13 mouse cellular contexts compared by ENCODE assay signal in genomic region chr1:89342794-89343193, GRCm38 (mm10).
DNase-seq lines count a peak whose midpoint lies in the region; ATAC-seq and TF ChIP-seq lines count a peak whose summit lies in the region.
"Had no signal": no experiment of that assay in that cellular context is flagged by ENCODE, and none has a peak within 500 bp of the region (broad histone marks: within the 10 kb centered on the region; RNA-seq: fewer than 3 reads in every experiment).

No protein-coding gene starts in this region.

- ATAC-seq in heart, postnatal 0 days (ENCODE audit: insufficient read depth, low read depth): no peak
- ATAC-seq: forebrain, embryonic 15.5 days; hindbrain, embryonic 16.5 days had no signal

- TF ChIP-seq EP300 in heart, postnatal 0 days (IDR thresholded peaks at IDR 0.05; ENCODE audit: low read depth): no peak

- no peak overlapping the region for H3K9ac ChIP-seq in heart, postnatal 0 days (replicated peaks; ENCODE audit: low read depth, low read length)
- H3K9ac ChIP-seq in ES-E14 (ENCODE audit: insufficient read depth, low read depth, low read length, poor library complexity, severe bottlenecking): no peak overlapping the region
- H3K9ac ChIP-seq: embryonic facial prominence, embryonic 12.5 days; forebrain, embryonic 15.5 days; lung, embryonic 15.5 days had no signal

- no peaks in the 10 kb centered on the region for H3K4me1 ChIP-seq in heart, postnatal 0 days (ENCODE audit: control insufficient read depth, insufficient read depth)
- no peaks in the 10 kb centered on the region for H3K4me1 ChIP-seq in lung, adult 2 months (ENCODE audit: control insufficient read depth, insufficient read depth, low read length)
- no peaks in the 10 kb centered on the region for H3K4me1 ChIP-seq in ES-E14 (ENCODE audit: control insufficient read depth in 2 of 2, insufficient read depth in 2 of 2, low read length in 2 of 2, poor library complexity in 1 of 2)
- no peaks in the 10 kb centered on the region for H3K4me1 ChIP-seq in cortical plate, adult 2 months (ENCODE audit: control insufficient read depth, insufficient read depth, low read length)
- H3K4me1 ChIP-seq: embryonic facial prominence, embryonic 12.5 days; forebrain, embryonic 15.5 days; heart, embryonic 10.5 days; lung, embryonic 15.5 days had no signal

- H3K4me2 ChIP-seq in heart, postnatal 0 days (ENCODE audit: low read depth, low read length): no peak overlapping the region
- H3K4me2 ChIP-seq: embryonic facial prominence, embryonic 12.5 days; forebrain, embryonic 15.5 days; lung, embryonic 15.5 days had no signal

- in situ Hi-C loops in ES-E14 (cut with MboI; ENCODE audit: low sequenced_read_pairs in 2 of 2, unreplicated experiment in 2 of 2): no loop called here

- DNase-seq in heart, postnatal 0 days (ENCODE audit: low spot score): no peak
- DNase-seq in heart, adult 11 months: no peak
- DNase-seq in lung, adult 2 months: no peak
- DNase-seq in lung, adult 18-20 months: no peak
- DNase-seq in ES-E14 (ENCODE audit: low read depth, low spot score): peak; percentile 15
- no peak for DNase-seq in ovary, postnatal 14 days (ENCODE audit: low spot score)
- DNase-seq in layer of hippocampus, postnatal 36 days: no peak

- H3K4me3 ChIP-seq in heart, postnatal 0 days (ENCODE audit: low read depth, low read length): no peak overlapping the region
- no peak overlapping the region for H3K4me3 ChIP-seq in lung, adult 2 months (replicated peaks; ENCODE audit: extremely low read depth, low read depth, low read length)
- H3K4me3 ChIP-seq in ES-E14 (ENCODE audit: insufficient read depth in 1 of 2, low read depth in 1 of 2, low read length in 2 of 2, poor library complexity in 1 of 2, severe bottlenecking in 1 of 2): no peak overlapping the region
- H3K4me3 ChIP-seq in cortical plate, adult 2 months (ENCODE audit: insufficient read depth, low read length): no peak overlapping the region
- H3K4me3 ChIP-seq: embryonic facial prominence, embryonic 12.5 days; forebrain, embryonic 15.5 days; heart, embryonic 10.5 days; lung, embryonic 15.5 days had no signal

- no peaks in the 10 kb centered on the region for H3K36me3 ChIP-seq in heart, postnatal 0 days (replicated peaks; ENCODE audit: control insufficient read depth, insufficient read depth, low read length)
- no peaks in the 10 kb centered on the region for H3K36me3 ChIP-seq in ES-E14 (ENCODE audit: control insufficient read depth, insufficient read depth, low read length, poor library complexity, severe bottlenecking)
- H3K36me3 ChIP-seq: embryonic facial prominence, embryonic 12.5 days; forebrain, embryonic 15.5 days; heart, embryonic 10.5 days; lung, embryonic 15.5 days had no signal

- no peak for TF ChIP-seq POLR2A in lung, adult 2 months (IDR thresholded peaks at IDR 0.05; ENCODE audit: borderline replicate concordance, extremely low read depth, low read depth, low read length)
- TF ChIP-seq POLR2A in cortical plate, adult 2 months (IDR thresholded peaks at IDR 0.05; ENCODE audit: extremely low read depth, insufficient read depth, low read length): no peak

- TF ChIP-seq CTCF in heart, postnatal 0 days (IDR thresholded peaks at IDR 0.05; ENCODE audit: low read depth): peak; percentile 19; the same call in 1 of the 2 replicates
- peak; percentile 39 for TF ChIP-seq CTCF in lung, adult 2 months (IDR thresholded peaks at IDR 0.05; ENCODE audit: insufficient read depth, low read length)
- TF ChIP-seq CTCF in cortical plate, adult 2 months (IDR thresholded peaks at IDR 0.05; ENCODE audit: extremely low read depth, insufficient read depth, low read length): peak; percentile 22; the same call in 1 of the 2 replicates

- 43% methylated on average over 4 of the region's 4 CpGs for WGBS in heart, postnatal 0 days
- WGBS in lung, adult 2 months: 51% methylated on average over 4 of the region's 4 CpGs

- H3K9me3 ChIP-seq in heart, postnatal 0 days (replicated peaks; ENCODE audit: control insufficient read depth, low read length): no peaks in the 10 kb centered on the region
- no peaks in the 10 kb centered on the region for H3K9me3 ChIP-seq in ES-E14 (ENCODE audit: control insufficient read depth, insufficient read depth, low read depth, low read length)
- H3K9me3 ChIP-seq: embryonic facial prominence, embryonic 12.5 days; forebrain, embryonic 15.5 days; heart, embryonic 10.5 days; lung, embryonic 15.5 days had no signal

- no peaks in the 10 kb centered on the region for H3K27me3 ChIP-seq in heart, postnatal 0 days (ENCODE audit: control insufficient read depth, insufficient read depth, low read length)
- H3K27me3 ChIP-seq: embryonic facial prominence, embryonic 12.5 days; forebrain, embryonic 15.5 days; lung, embryonic 15.5 days had no signal

- no peak overlapping the region for H3K27ac ChIP-seq in heart, postnatal 0 days (ENCODE audit: low read depth)
- no peak overlapping the region for H3K27ac ChIP-seq in ES-E14 (ENCODE audit: insufficient read depth, low read depth, low read length, poor library complexity, severe bottlenecking)
- no peak overlapping the region for H3K27ac ChIP-seq in cortical plate, adult 2 months (ENCODE audit: insufficient read depth, low read length)
- H3K27ac ChIP-seq: embryonic facial prominence, embryonic 12.5 days; forebrain, embryonic 15.5 days; heart, embryonic 10.5 days; lung, embryonic 15.5 days had no signal

TF ChIP-seq in ES-E14, 5 proteins besides CTCF, POLR2A, EP300 and RAD21:
- no peak for TF ChIP-seq HCFC1 (IDR thresholded peaks at IDR 0.05; ENCODE audit: borderline replicate concordance, insufficient read depth, low read length)
- no peak for TF ChIP-seq MAFK (IDR thresholded peaks at IDR 0.05; ENCODE audit: insufficient read depth, low read depth, low read length)
- TF ChIP-seq ZNF384 (IDR thresholded peaks at IDR 0.05; ENCODE audit: low read depth, low read length): no peak
- peak; percentile 8; the same call in 1 of the 2 replicates for TF ChIP-seq ZC3H11A (IDR thresholded peaks at IDR 0.05; ENCODE audit: borderline replicate concordance, low read depth, low read length)
- no peak for TF ChIP-seq CHD2 (IDR thresholded peaks at IDR 0.05; ENCODE audit: low read depth, low read length)
